Mouse (Mus musculus) embryonic facial prominence, embryonic 12.5 days (tissue): ENCODE results near the gene 2300002M23Rik. TPM values are rescaled to one million over a fixed set of nuclear protein-coding genes. Genes with fewer than 3 reads are reported as not detected.

Experiments used
- polyA plus RNA-seq: library from polyadenylated mRNA; unstranded; fragments of >200 nt; fragmentation: Nextera tagmentation; extraction: Ambion mirVana; gene quantifications from 2 replicates; pipeline ENCODE4 v1.2.1, GENCODE M21; 2016

2300002M23Rik gene
- polyA plus RNA-seq, 1 experiment from 2014 or later = not detected

Other genes with a start within 250 kb of the 2300002M23Rik start
- gene H2-Q1, start 247.0 kb upstream of the 2300002M23Rik start, polyA plus RNA-seq = not detected in 2 replicates
- gene H2-Q2, start 225.2 kb upstream of the 2300002M23Rik start, polyA plus RNA-seq = 0.38 and 0.40 TPM in 2 replicates
- gene H2-Q4, start 187.8 kb upstream of the 2300002M23Rik start, polyA plus RNA-seq = 2.0 and 2.2 TPM in 2 replicates
- gene H2-Q6, start 142.6 kb upstream of the 2300002M23Rik start, polyA plus RNA-seq = 0.33 and 0.98 TPM in 2 replicates
- gene H2-Q7, start 128.3 kb upstream of the 2300002M23Rik start, polyA plus RNA-seq = 4.6 and 5.9 TPM in 2 replicates
- gene H2-Q10, start 97.4 kb upstream of the 2300002M23Rik start, polyA plus RNA-seq = 0.11 and 0.17 TPM in 2 replicates
- gene Pou5f1, start 61.4 kb upstream of the 2300002M23Rik start, polyA plus RNA-seq = not detected in 2 replicates
- 56.8 and 61.1 TPM in 2 replicates for gene Tcf19, start 50.6 kb upstream of the 2300002M23Rik start, polyA plus RNA-seq
- 26.1 and 30.8 TPM in 2 replicates for gene Cchcr1, start 50.4 kb upstream of the 2300002M23Rik start, polyA plus RNA-seq
- 1.3 and 1.6 TPM in 2 replicates for gene Psors1c2, start 34.2 kb upstream of the 2300002M23Rik start, polyA plus RNA-seq
- gene Cdsn, start 15.3 kb upstream of the 2300002M23Rik start, polyA plus RNA-seq = 0.08 TPM in 2 replicates
- gene Sfta2, start 34.1 kb downstream of the 2300002M23Rik start, polyA plus RNA-seq = not detected in 2 replicates
- not detected in 2 replicates for gene Gm9573, start 59.2 kb downstream of the 2300002M23Rik start, polyA plus RNA-seq
- 0.08 and 0.11 TPM in 2 replicates for gene Mucl3, start 76.2 kb downstream of the 2300002M23Rik start, polyA plus RNA-seq
- gene Vars2, start 100.1 kb downstream of the 2300002M23Rik start, polyA plus RNA-seq = 18.5 and 23.6 TPM in 2 replicates
- 48.6 and 51.5 TPM in 2 replicates for gene Gtf2h4, start 106.3 kb downstream of the 2300002M23Rik start, polyA plus RNA-seq
- 62.6 and 63.0 TPM in 2 replicates for gene Ddr1, start 137.2 kb downstream of the 2300002M23Rik start, polyA plus RNA-seq